Mouse (Mus musculus) limb, embryonic 13.5 days (tissue): ENCODE data around the gene Kazn. TPM values are rescaled to one million over a fixed set of nuclear protein-coding genes. Genes with fewer than 3 reads are reported as not detected.

Experiments used
- ATAC-seq: fragments of 200-750 bp; cut with Nextera tagmentation; 2 replicates; pipeline ENCODE4 v1.8.0; 2017; ENCODE audit warnings: low read depth, moderate number of reproducible peaks, moderate TSS enrichment; ENCODE audit not compliant: low FRiP score
- H3K27ac ChIP-seq: fragments of 300-500 bp; sonication (generic); 2 replicates; pipeline ENCODE4 v1.5.1; 2015; ENCODE audit warnings: inconsistent platforms, mild to moderate bottlenecking, moderate library complexity
- H3K27me3 ChIP-seq: fragments of 300-500 bp; sonication (generic); 2 replicates; pipeline ENCODE4 v1.6.1; 2015; ENCODE audit warnings: mild to moderate bottlenecking, inconsistent platforms
- H3K36me3 ChIP-seq: fragments of 300-500 bp; sonication (generic); 2 replicates; pipeline ENCODE4 v1.6.1; 2015; ENCODE audit warnings: inconsistent platforms, mild to moderate bottlenecking, moderate library complexity
- H3K4me1 ChIP-seq: fragments of 300-500 bp; sonication (generic); 2 replicates; pipeline ENCODE4 v1.6.1; 2015; ENCODE audit warnings: inconsistent platforms
- H3K4me2 ChIP-seq: fragments of 300-500 bp; sonication (generic); replicated peaks from 2 replicates; pipeline ENCODE4 v1.6.1; 2015; ENCODE audit warnings: inconsistent platforms, mild to moderate bottlenecking, moderate library complexity
- H3K4me3 ChIP-seq: fragments of 300-500 bp; sonication (generic); 2 replicates; pipeline ENCODE4 v1.5.1; 2015; ENCODE audit warnings: moderate library complexity, mild to moderate bottlenecking, inconsistent platforms
- H3K9ac ChIP-seq: fragments of 300-500 bp; sonication (generic); 2 replicates; pipeline ENCODE4 v1.6.1; 2015; ENCODE audit warnings: mild to moderate bottlenecking, inconsistent platforms
- H3K9me3 ChIP-seq: fragments of 300-500 bp; sonication (generic); 2 replicates; pipeline ENCODE4 v1.6.1; 2016; ENCODE audit warnings: inconsistent platforms
- WGBS: fragments of 180-500 bp; shearing (Covaris S2); methylation state at CpG from one replicate; pipeline ENCODE4 v1.1.7; 2015; 5-methylcytosine and 5-hydroxymethylcytosine counted together
- polyA plus RNA-seq: library from polyadenylated mRNA; unstranded; fragments of >200 nt; fragmentation: Nextera tagmentation; extraction: Ambion mirVana; gene quantifications from 2 replicates; pipeline ENCODE4 v1.2.1, GENCODE M21; 2015

The Kazn gene
- polyA plus RNA-seq, 1 experiment from 2014 or later: 14.4 TPM

DNA sequence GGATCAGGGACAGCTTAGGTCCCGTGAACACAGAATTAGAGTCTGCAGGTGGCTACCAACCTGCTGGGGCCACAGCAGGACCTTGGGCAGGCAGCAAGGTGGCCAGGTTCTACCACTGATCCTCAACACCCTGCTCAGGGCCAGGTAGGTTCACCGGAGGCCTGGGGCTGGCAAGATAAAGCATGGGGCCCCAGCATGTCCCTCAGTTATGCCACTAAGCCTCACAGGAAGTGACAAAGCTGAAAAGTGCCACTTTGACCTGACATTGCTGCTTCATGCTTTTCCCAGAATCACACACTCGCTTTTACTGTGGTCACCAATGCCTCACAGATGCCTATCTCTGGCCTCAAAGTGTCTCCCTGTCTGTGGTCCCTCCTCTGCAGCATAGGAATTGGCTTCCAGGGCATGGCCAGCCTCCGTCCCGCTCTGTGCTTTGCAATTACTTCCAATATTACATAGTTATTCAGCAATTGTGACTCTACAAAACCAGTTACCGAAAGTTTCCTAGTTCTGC is 111.9 kb downstream of the Kazn start:
- H3K4me1 ChIP-seq: peaks cover 25% of the 10 kb centered on the region
- no peak for ATAC-seq
- H3K27me3 ChIP-seq: no peaks in the 10 kb centered on the region
- H3K9me3 ChIP-seq: no peaks in the 10 kb centered on the region
- H3K4me2 ChIP-seq: no peak overlapping the region
- H3K4me3 ChIP-seq: no peak overlapping the region
- H3K9ac ChIP-seq: no peak overlapping the region
- H3K36me3 ChIP-seq: no peaks in the 10 kb centered on the region
- WGBS: 86% methylated on average over 6 of the region's 6 CpGs
- no peak overlapping the region for H3K27ac ChIP-seq

DNA sequence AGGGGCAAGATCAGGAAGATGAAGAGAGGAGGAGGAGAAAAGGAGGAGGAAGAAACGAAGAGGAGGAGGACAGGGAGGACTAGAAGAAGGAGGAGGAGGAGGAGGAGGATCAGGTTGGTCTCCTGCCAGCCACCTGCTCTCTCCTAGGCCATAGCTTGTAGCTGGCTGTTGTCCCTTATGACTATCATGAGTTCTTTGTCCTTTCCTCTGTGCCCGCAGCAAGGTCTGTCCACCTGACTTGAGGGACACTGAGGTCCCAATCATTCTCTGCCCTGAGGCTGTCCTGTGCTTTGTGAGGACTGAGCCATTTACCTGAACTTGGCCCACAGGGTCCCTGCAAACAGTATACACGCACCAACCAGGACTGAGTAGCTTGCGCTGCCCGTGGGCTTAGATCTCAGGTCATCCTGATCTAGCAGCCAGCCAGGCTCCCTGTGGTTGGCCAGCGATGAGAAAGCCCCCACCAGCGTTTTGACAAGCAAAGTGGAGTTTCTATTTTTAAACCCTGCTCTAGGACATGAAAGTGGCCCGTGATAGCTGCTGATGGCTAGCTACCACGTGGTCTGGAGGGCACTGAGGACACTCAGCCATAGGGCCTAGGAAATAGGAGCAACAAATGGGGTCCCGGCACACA is 112.4 kb downstream of the Kazn start:
- H3K4me3 ChIP-seq: no peak overlapping the region
- H3K36me3 ChIP-seq: no peaks in the 10 kb centered on the region
- H3K9ac ChIP-seq: no peak overlapping the region
- peaks cover 20% of the 10 kb centered on the region for H3K4me1 ChIP-seq
- WGBS: 75% methylated on average over 10 of the region's 10 CpGs
- H3K4me2 ChIP-seq: no peak overlapping the region
- H3K27me3 ChIP-seq: no peaks in the 10 kb centered on the region
- no peak overlapping the region for H3K27ac ChIP-seq
- ATAC-seq: no peak
- no peaks in the 10 kb centered on the region for H3K9me3 ChIP-seq

DNA sequence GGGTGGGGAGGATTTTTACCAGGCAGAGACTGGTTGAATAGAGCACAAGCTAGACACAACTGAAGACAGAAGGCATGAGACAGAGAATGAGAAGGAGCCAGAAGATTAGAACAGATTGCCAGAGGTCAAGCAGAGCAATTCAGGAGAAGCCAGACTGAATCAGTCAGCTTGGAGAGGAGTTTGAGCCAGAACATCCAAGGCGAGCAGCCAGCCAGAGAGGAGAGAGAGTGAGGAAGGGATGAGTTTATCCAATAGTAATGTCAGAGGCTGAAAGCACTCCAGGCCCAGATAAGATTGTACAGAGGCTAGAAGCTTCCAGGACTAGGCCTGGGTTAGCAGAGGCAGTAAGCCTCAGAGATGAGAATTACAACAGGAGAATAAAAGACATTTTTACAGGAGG is 118.0 kb downstream of the Kazn start:
- Histone ChIP-seq H3K9ac (no peak overlapping the region), H3K4me2 (no peak overlapping the region), H3K27ac (no peak overlapping the region), H3K4me1 (peaks cover 27% of the 10 kb centered on the region), H3K27me3 (0 out of 2 replicates have a peak, but pooled peaks cover 3% of the 10 kb centered on the region), H3K4me3 (no peak overlapping the region), H3K36me3 (no peaks in the 10 kb centered on the region), H3K9me3 (no peaks in the 10 kb centered on the region)
- no peak for ATAC-seq
- WGBS: 54% methylated on average over 1 of the region's 1 CpGs

DNA sequence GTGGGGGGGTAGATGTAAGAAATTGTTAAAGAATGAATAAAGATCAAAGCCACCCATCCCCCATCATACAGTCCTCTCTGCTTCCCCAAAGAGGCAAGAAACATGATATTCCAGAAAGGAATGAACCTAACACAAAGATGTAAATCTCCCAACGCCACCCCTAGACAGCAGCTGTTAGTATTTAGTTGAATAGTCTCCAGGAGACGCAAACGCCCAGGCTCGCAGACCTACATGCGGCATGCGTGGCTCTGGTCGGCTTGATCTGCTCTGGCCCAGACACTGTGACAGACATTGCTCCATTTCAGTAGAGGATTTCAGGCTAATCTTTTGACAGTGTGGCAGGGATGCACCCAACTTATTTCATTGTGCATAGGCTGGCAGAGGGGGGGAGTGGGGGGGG is 120.7 kb downstream of the Kazn start:
- Histone ChIP-seq H3K9ac (no peak overlapping the region), H3K4me3 (no peak overlapping the region), H3K27ac (no peak overlapping the region), H3K4me2 (no peak overlapping the region), H3K27me3 (0 out of 2 replicates have a peak, but pooled peaks cover 3% of the 10 kb centered on the region), H3K36me3 (no peaks in the 10 kb centered on the region), H3K4me1 (peaks cover 27% of the 10 kb centered on the region), H3K9me3 (no peaks in the 10 kb centered on the region)
- peak; percentile 87 for ATAC-seq
- WGBS: 15% methylated on average over 7 of the region's 7 CpGs

DNA sequence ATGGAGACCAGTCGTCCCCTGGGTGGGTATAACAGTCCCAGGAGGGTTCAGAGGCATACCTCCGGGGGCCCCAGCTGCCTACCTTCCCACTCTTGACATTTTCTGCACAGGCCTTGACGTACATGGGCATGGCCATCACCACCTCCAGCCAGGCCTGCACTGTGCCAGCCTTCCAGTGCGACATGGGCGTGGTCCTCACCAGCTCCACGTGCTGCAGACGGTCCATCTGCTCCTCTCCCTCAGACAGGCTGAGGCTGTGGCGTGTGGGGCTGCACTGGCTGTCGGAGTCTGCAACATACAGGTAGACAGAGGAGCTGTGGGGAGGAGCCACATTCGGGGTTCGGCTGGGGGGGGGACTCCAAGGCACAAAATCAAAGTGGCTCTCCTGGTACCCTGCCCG is 121.2 kb downstream of the Kazn start:
- peak; percentile 32 for ATAC-seq
- no peak overlapping the region for H3K27ac ChIP-seq

DNA sequence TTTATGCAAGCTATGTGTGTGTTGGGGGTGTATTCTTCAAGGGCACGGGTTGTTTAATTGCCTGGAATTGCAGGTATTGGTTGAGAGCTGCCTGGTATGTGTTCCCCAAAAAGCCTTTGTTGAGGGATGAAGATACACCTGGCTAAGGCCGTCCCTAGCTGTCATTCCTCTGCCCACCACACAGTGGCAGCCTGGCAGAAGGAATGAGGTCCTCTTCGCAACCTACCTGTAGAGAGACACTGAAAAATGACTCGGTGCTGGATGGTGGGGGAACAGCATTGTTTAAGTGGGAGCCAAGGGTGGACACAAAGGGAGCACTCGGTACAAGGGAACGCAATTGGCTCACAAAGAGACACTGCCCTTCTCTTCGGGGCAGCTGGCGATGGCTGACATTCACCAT is 125.9 kb downstream of the Kazn start:
- H3K4me1 ChIP-seq: peaks cover 8% of the 10 kb centered on the region
- peaks cover 5% of the 10 kb centered on the region; the same call in 1 of the 2 replicates for H3K36me3 ChIP-seq
- H3K27me3 ChIP-seq: 0 out of 2 replicates have a peak, but pooled peaks cover 3% of the 10 kb centered on the region
- H3K9me3 ChIP-seq: peaks cover 6% of the 10 kb centered on the region; the same call in 1 of the 2 replicates
- H3K9ac ChIP-seq: no peak overlapping the region
- no peak overlapping the region for H3K4me2 ChIP-seq
- H3K4me3 ChIP-seq: no peak overlapping the region
- 39% methylated on average over 8 of the region's 8 CpGs for WGBS
- no peak; the same call in 1 of the 2 replicates for ATAC-seq
- no peak overlapping the region for H3K27ac ChIP-seq

More for the DNA sequence above, 121.2 kb downstream of the Kazn start:
- H3K4me3 ChIP-seq: no peak overlapping the region
- H3K27me3 ChIP-seq: 0 out of 2 replicates have a peak, but pooled peaks cover 3% of the 10 kb centered on the region
- no peak overlapping the region for H3K4me2 ChIP-seq
- no peaks in the 10 kb centered on the region for H3K36me3 ChIP-seq
- WGBS: 62% methylated on average over 12 of the region's 12 CpGs
- no peak overlapping the region for H3K9ac ChIP-seq
- no peaks in the 10 kb centered on the region for H3K9me3 ChIP-seq
- H3K4me1 ChIP-seq: peaks cover 27% of the 10 kb centered on the region

DNA sequence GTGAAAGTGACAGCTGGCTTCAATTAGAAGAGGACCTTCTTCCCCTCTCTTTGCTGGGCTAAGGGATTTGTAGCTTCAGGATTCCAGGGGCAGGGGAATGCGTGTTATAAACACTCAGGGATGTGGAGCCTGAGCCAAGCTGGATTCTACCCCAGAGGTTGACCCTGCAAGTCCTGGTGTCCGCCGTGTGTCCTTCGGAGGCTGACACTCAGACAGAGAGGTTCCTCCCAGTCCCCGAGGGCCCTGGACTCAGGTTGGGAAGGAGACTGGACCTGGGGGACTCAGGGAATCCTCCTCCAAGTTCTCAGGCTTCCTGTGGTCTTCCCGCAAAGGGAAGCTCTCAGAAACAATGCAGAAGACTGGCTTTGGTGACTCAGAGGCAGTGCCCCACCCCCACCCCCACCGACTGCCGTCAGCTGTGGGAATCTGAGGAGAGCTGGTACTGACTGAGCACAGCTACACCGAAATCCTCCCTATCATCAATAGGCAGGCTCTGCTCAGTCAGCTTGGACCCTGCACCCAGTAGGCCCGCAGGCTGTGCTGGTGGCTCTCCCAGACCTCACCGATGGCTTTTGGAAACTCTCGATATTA is 136.0 kb downstream of the Kazn start:
- WGBS: 46% methylated on average over 12 of the region's 12 CpGs
- Histone ChIP-seq H3K4me3 (no peak overlapping the region), H3K4me2 (no peak overlapping the region), H3K4me1 (peaks cover 16% of the 10 kb centered on the region), H3K9ac (no peak overlapping the region), H3K36me3 (peaks cover 8% of the 10 kb centered on the region; the same call in 1 of the 2 replicates), H3K9me3 (no peaks in the 10 kb centered on the region), H3K27me3 (no peaks in the 10 kb centered on the region), H3K27ac (no peak overlapping the region)
- ATAC-seq: no peak

DNA sequence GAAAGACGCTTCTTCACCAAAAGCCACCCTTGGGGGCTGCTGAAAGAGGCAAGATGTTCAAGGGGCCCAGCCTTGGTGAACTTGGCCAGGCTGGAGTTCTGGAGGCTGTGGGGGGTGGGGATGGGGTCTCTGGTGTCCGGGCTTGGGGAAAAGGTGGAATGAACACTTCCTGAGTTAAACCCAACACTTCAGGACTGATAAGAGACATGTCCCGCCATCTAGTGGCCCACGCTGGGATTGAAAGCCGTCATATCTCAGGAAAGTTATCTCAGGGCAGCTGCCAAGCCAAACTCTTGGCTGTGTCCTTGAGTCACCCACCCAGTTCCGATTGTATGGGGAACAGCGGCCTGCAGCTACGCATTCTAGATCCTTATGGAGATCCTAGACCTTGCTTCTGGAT is 140.9 kb downstream of the Kazn start:
- H3K4me3 ChIP-seq: no peak overlapping the region
- no peak overlapping the region for H3K27ac ChIP-seq
- peaks cover 28% of the 10 kb centered on the region for H3K4me1 ChIP-seq
- H3K9me3 ChIP-seq: no peaks in the 10 kb centered on the region
- H3K27me3 ChIP-seq: no peaks in the 10 kb centered on the region
- H3K9ac ChIP-seq: no peak overlapping the region
- peak overlapping the region; percentile 38 for H3K4me2 ChIP-seq
- 16% methylated on average over 8 of the region's 8 CpGs for WGBS
- ATAC-seq: peak; percentile 46; the same call in 1 of the 2 replicates
- no peaks in the 10 kb centered on the region for H3K36me3 ChIP-seq

DNA sequence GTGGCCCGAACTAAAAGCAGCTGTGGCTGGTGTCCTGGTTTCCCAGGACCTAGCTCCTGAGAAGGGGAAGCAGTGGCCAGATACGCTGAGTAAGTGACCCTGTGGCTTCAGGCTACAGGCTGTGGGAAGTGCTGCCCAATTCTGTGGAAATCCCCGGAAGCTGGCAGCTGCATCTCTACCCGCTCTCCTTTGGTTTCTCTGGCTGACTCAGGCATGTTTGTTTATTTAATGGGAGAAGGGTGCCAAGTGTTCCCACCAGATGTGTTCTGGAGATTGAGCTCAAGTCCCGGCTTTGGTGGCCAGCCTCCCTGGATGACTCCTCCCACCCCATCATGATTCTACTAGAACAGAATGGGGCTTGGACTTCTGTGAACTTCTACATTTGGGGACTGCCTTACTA is 141.3 kb downstream of the Kazn start:
- Histone ChIP-seq H3K27ac (no peak overlapping the region), H3K9ac (no peak overlapping the region), H3K4me2 (peak overlapping the region; percentile 38), H3K27me3 (no peaks in the 10 kb centered on the region), H3K4me3 (no peak overlapping the region), H3K36me3 (no peaks in the 10 kb centered on the region), H3K9me3 (no peaks in the 10 kb centered on the region), H3K4me1 (peaks cover 23% of the 10 kb centered on the region)
- ATAC-seq: no peak; the same call in 1 of the 2 replicates
- 18% methylated on average over 5 of the region's 5 CpGs for WGBS

DNA sequence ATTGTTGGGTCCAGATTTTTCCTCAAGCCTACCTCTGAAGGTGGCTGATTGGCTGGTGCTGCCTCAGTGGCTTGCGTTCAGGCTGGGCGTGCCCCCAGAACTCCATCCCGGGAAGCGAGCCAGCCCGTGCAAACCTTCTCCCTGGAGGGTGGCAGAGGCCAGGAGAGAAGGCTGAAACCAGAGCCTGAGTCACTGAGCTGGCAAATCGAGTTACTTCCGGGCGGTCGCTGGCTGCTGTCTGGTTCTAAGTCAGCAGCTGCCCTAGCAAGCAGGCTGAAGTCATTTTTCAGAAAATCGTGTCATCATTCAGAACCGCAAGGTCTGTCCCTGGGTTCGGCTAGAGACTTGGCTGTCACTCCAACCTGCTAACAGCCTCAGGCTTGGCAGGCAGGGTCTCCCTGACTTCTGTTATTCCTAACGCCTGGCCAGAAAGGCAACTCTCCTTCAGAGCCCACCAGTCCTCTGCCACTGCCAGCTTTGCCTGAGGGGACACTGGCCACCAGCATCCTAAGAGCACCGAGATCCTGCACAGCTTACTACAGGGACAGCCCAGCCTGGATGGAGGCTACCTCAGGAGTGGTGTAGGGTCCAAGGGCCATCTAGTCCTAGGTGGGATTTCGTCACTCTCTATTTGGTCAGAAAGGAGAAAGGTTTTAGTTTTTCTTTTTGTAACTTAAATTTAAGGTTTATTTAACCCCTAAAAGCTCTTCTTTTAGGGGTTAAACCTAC is 143.5 kb downstream of the Kazn start:
- Histone ChIP-seq H3K9me3 (no peaks in the 10 kb centered on the region), H3K4me3 (no peak overlapping the region), H3K4me1 (peaks cover 21% of the 10 kb centered on the region), H3K4me2 (no peak overlapping the region), H3K27me3 (no peaks in the 10 kb centered on the region), H3K27ac (peak overlapping the region; percentile 35; the same call in 1 of the 2 replicates), H3K36me3 (no peaks in the 10 kb centered on the region), H3K9ac (no peak overlapping the region)
- 44% methylated on average over 15 of the region's 15 CpGs for WGBS
- ATAC-seq: peak; percentile 60; the same call in 1 of the 2 replicates

DNA sequence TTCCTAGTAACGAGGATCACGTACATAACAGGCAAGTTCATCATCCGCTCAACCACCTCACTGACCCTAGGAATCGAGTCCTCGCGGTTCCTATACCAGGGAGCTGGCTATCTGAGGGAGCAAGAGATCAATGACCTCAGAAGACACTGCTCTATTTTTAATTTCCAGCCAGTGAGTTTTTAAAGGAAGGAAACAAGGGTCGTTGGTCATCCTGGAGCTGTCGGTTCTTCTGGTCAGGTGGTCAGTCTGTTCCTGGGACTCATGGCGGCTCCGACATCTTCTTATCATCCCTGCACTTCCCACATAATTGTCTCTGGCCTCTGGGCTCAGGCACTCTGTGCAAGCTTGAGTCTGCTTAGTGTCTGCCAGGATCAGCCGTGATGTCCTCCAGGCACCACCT is 144.8 kb downstream of the Kazn start:
- H3K9me3 ChIP-seq: no peaks in the 10 kb centered on the region
- no peaks in the 10 kb centered on the region for H3K27me3 ChIP-seq
- no peak overlapping the region for H3K4me2 ChIP-seq
- no peak overlapping the region for H3K9ac ChIP-seq
- 81% methylated on average over 11 of the region's 11 CpGs for WGBS
- no peak overlapping the region for H3K4me3 ChIP-seq
- peaks cover 21% of the 10 kb centered on the region for H3K4me1 ChIP-seq
- no peak overlapping the region for H3K27ac ChIP-seq
- no peak for ATAC-seq
- H3K36me3 ChIP-seq: no peaks in the 10 kb centered on the region

DNA sequence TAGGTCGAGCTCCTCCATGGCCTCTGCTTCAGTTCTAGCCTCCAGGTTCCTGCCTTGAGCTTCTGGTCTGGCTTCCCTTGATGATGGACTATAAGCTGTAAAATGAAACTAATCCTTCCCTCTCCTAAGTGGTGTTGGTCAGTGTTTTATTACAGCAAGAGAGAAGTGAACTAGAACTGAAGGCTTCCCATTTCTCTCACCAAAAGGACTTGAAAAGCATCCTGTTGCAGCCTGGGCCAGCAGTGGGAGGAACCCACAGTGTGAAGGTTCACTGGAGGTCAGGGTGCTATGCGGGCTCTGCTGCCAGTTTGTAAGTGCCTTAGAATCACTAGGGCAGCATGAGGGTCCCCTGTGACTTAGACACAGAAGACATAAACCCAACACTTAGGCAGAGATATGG is 148.1 kb downstream of the Kazn start:
- peaks cover 7% of the 10 kb centered on the region for H3K4me1 ChIP-seq
- no peak for ATAC-seq
- H3K9me3 ChIP-seq: no peaks in the 10 kb centered on the region
- no peak overlapping the region for H3K27ac ChIP-seq
- H3K36me3 ChIP-seq: no peaks in the 10 kb centered on the region
- H3K9ac ChIP-seq: no peak overlapping the region
- peaks cover 4% of the 10 kb centered on the region for H3K27me3 ChIP-seq
- 58% methylated on average over 2 of the region's 2 CpGs for WGBS
- H3K4me3 ChIP-seq: no peak overlapping the region
- no peak overlapping the region for H3K4me2 ChIP-seq
